Mouse (Mus musculus) ES-E14 (cell line): ENCODE measurements at regions not wholly inside any gene's neighbourhood (a gene's known extent, or its start where the extent isn't known, plus 50 kb on each side); places are given as distances from the start of the nearest gene placed in this dataset.

Source experiments
- DNase-seq: peaks from one replicate; pipeline ENCODE4 v3.0.0-alpha.2; 2013; ENCODE audit warnings: low read depth, low spot score
- H3K27ac ChIP-seq: 2 replicates; pipeline ENCODE4 v1.5.1; 2012; ENCODE audit warnings: low read depth, mild to moderate bottlenecking, low read length, moderate library complexity, mixed read lengths; ENCODE audit not compliant: poor library complexity, insufficient read depth, severe bottlenecking
- H3K36me3 ChIP-seq: 2 replicates; pipeline ENCODE4 v1.6.1; 2012; ENCODE audit warnings: mild to moderate bottlenecking, low read length, moderate library complexity, mixed read lengths; ENCODE audit not compliant: control insufficient read depth, poor library complexity, insufficient read depth, severe bottlenecking
- H3K4me1 ChIP-seq, 2 experiments: fragments of 150-350 bp in 1 of 2; sonication (generic) in 1 of 2; 2 replicates each; pipeline ENCODE4 v1.6.1; 2012; ENCODE audit warnings: low read length in 2 of 2, mild to moderate bottlenecking in 1 of 2, mixed read lengths in 1 of 2; ENCODE audit not compliant: control insufficient read depth in 2 of 2, insufficient read depth in 2 of 2, poor library complexity in 1 of 2
- H3K4me3 ChIP-seq, 2 experiments: fragments of 150-350 bp in 1 of 2; sonication (generic) in 1 of 2; 2 replicates each; pipeline ENCODE4 v1.5.1; 2012; ENCODE audit warnings: low read length in 2 of 2, low read depth in 1 of 2, mild to moderate bottlenecking in 1 of 2, mixed read lengths in 1 of 2; ENCODE audit not compliant: insufficient read depth in 1 of 2, poor library complexity in 1 of 2, severe bottlenecking in 1 of 2
- H3K9ac ChIP-seq: 2 replicates; pipeline ENCODE4 v1.6.1; 2012; ENCODE audit warnings: low read depth, mild to moderate bottlenecking, low read length, mixed read lengths; ENCODE audit not compliant: poor library complexity, insufficient read depth, severe bottlenecking
- H3K9me3 ChIP-seq: fragments of 150-350 bp; sonication (generic); 2 replicates; pipeline ENCODE4 v1.6.1; 2012; ENCODE audit warnings: low read depth, mild to moderate bottlenecking, low read length; ENCODE audit not compliant: control insufficient read depth, insufficient read depth
- CHD2 ChIP-seq: IDR thresholded peaks from 2 replicates; pipeline ENCODE4 v1.6.1; 2014; ENCODE audit warnings: mild to moderate bottlenecking, low read depth, low read length, inconsistent platforms
- HCFC1 ChIP-seq: IDR thresholded peaks from 2 replicates; pipeline ENCODE4 v1.6.1; 2012; ENCODE audit warnings: low read length, inconsistent platforms, borderline replicate concordance; ENCODE audit not compliant: insufficient read depth
- MAFK ChIP-seq: IDR thresholded peaks from 2 replicates; pipeline ENCODE4 v1.6.1; 2014; ENCODE audit warnings: mild to moderate bottlenecking, low read depth, low read length, inconsistent platforms; ENCODE audit not compliant: insufficient read depth
- ZC3H11A ChIP-seq: IDR thresholded peaks from 2 replicates; pipeline ENCODE4 v1.6.1; 2012; ENCODE audit warnings: low read depth, mild to moderate bottlenecking, inconsistent platforms, low read length, borderline replicate concordance
- ZNF384 ChIP-seq: IDR thresholded peaks from 2 replicates; pipeline ENCODE4 v1.6.1; 2012; ENCODE audit warnings: low read depth, low read length, inconsistent platforms
- in situ Hi-C, 2 experiments: fragments of 600-800 bp; cut with MboI; formaldehyde crosslinking; loops; one replicate each; pipeline ENCODE4 v1.15.1; 2025; ENCODE audit warnings: low sequenced_read_pairs in 2 of 2, inconsistent platforms in 1 of 2; ENCODE audit not compliant: unreplicated experiment in 2 of 2

GRCm38 (mm10) chr3:137154200-137155042, 186.4 kb upstream of the Emcn start:
- no peak overlapping the region for H3K9ac ChIP-seq
- in situ Hi-C loops = no loop called here
- no peak for TF ChIP-seq HCFC1
- TF ChIP-seq ZNF384 = no peak
- no peak for TF ChIP-seq MAFK
- no peak for TF ChIP-seq CHD2
- no peak for TF ChIP-seq ZC3H11A
- no peak overlapping the region for H3K4me3 ChIP-seq
- H3K4me1 ChIP-seq = 0 out of 4 replicates have a peak, but pooled peaks cover 0 to 2% of the 10 kb centered on the region in 2 experiments
- H3K36me3 ChIP-seq = no peaks in the 10 kb centered on the region
- H3K9me3 ChIP-seq = no peaks in the 10 kb centered on the region
- no peak overlapping the region for H3K27ac ChIP-seq
- DNase-seq = no peak

GRCm38 (mm10) chr3:137155043-137155404, 185.8 kb upstream of the Emcn start:
- no peak for DNase-seq

GRCm38 (mm10) chr3:137156250-137156975, 184.5 kb upstream of the Emcn start:
- in situ Hi-C loops = no loop called here
- Histone ChIP-seq H3K4me1 (0 out of 4 replicates have a peak, but pooled peaks cover 0 to 2% of the 10 kb centered on the region in 2 experiments), H3K4me3 (no peak overlapping the region), H3K36me3 (no peaks in the 10 kb centered on the region), H3K27ac (no peak overlapping the region), H3K9me3 (no peaks in the 10 kb centered on the region), H3K9ac (no peak overlapping the region)
- DNase-seq = no peak
- no peak for TF ChIP-seq HCFC1
- TF ChIP-seq MAFK = no peak
- TF ChIP-seq ZC3H11A = no peak
- TF ChIP-seq ZNF384 = no peak

More at GRCm38 (mm10) chr3:137155043-137155404, 185.8 kb upstream of the Emcn start:
- 0 out of 4 replicates have a peak, but pooled peaks cover 0 to 2% of the 10 kb centered on the region in 2 experiments for H3K4me1 ChIP-seq
- H3K9me3 ChIP-seq = no peaks in the 10 kb centered on the region
- no peak overlapping the region for H3K9ac ChIP-seq
- no peak overlapping the region for H3K4me3 ChIP-seq
- no peak overlapping the region for H3K27ac ChIP-seq
- in situ Hi-C loops = no loop called here
- TF ChIP-seq ZNF384 = no peak
- no peak for TF ChIP-seq ZC3H11A
- TF ChIP-seq MAFK = no peak
- TF ChIP-seq CHD2 = no peak
- H3K36me3 ChIP-seq = no peaks in the 10 kb centered on the region

GRCm38 (mm10) chr3:137189035-137189434, 151.8 kb upstream of the Emcn start:
- Histone ChIP-seq H3K9me3 (no peaks in the 10 kb centered on the region), H3K4me1 (no peaks in the 10 kb centered on the region), H3K36me3 (no peaks in the 10 kb centered on the region), H3K9ac (no peak overlapping the region), H3K27ac (no peak overlapping the region), H3K4me3 (no peak overlapping the region)
- DNase-seq = no peak
- TF ChIP-seq HCFC1 (no peak), CHD2 (no peak), ZC3H11A (no peak), MAFK (no peak), ZNF384 (no peak)
- in situ Hi-C loops = no loop called here
